Mouse (Mus musculus) forebrain, postnatal 0 days (tissue): ENCODE results near the gene Tln1. TPM values are rescaled to one million over a fixed set of nuclear protein-coding genes. Genes with fewer than 3 reads are reported as not detected.
A peak's percentile ranks its signal among the peaks of the same experiment; 100 is the strongest.

Experiments used
- ATAC-seq: fragments of 200-750 bp; cut with Nextera tagmentation; 2 replicates; pipeline ENCODE4 v1.8.0; 2017; ENCODE audit warnings: mild to moderate bottlenecking, moderate library complexity
- DNase-seq: peaks from one replicate; pipeline ENCODE4 v3.0.0-alpha.2; 2015
- H3K27ac ChIP-seq: fragments of 300-500 bp; sonication (generic); 2 replicates; pipeline ENCODE4 v1.5.1; 2014; ENCODE audit warnings: low read depth, mild to moderate bottlenecking, antibody characterized with exemption, low read length, moderate library complexity, mixed read lengths
- H3K27me3 ChIP-seq: fragments of 300-500 bp; sonication (generic); 2 replicates; pipeline ENCODE4 v1.6.1; 2014; ENCODE audit warnings: mild to moderate bottlenecking, low read length, mixed read lengths; ENCODE audit not compliant: insufficient read depth
- H3K36me3 ChIP-seq: fragments of 300-500 bp; sonication (generic); 2 replicates; pipeline ENCODE4 v1.6.1; 2014; ENCODE audit warnings: mild to moderate bottlenecking, moderate library complexity; ENCODE audit not compliant: insufficient read depth
- H3K4me1 ChIP-seq: fragments of 300-500 bp; sonication (generic); 2 replicates; pipeline ENCODE4 v1.6.1; 2014; ENCODE audit warnings: antibody characterized with exemption; ENCODE audit not compliant: insufficient read depth
- H3K4me2 ChIP-seq: fragments of 300-500 bp; sonication (generic); 2 replicates; pipeline ENCODE4 v1.6.1; 2014; ENCODE audit warnings: low read depth, mild to moderate bottlenecking, moderate library complexity
- H3K4me3 ChIP-seq: fragments of 300-500 bp; sonication (generic); 2 replicates; pipeline ENCODE4 v1.5.1; 2014; ENCODE audit warnings: low read depth, low read length, mixed read lengths
- H3K9ac ChIP-seq: fragments of 300-500 bp; sonication (generic); 2 replicates; pipeline ENCODE4 v1.6.1; 2014; ENCODE audit warnings: mild to moderate bottlenecking
- H3K9me3 ChIP-seq: fragments of 300-500 bp; sonication (generic); 2 replicates; pipeline ENCODE4 v1.6.1; 2016; ENCODE audit warnings: low read length
- CTCF ChIP-seq: sonication (generic); IDR thresholded peaks from 2 replicates; pipeline ENCODE4 v1.5.1; 2016; ENCODE audit warnings: antibody characterized with exemption, control low read depth, low read depth
- WGBS: fragments of 180-500 bp; shearing (Covaris S2); extraction: QIAGEN DNeasy Blood & Tissue Kit; methylation state at CpG from one replicate; pipeline ENCODE4 v1.1.7; 2014; 5-methylcytosine and 5-hydroxymethylcytosine counted together
- polyA plus RNA-seq: library from polyadenylated mRNA; unstranded; fragments of >200 nt; fragmentation: Nextera tagmentation; extraction: Ambion mirVana; gene quantifications from 2 replicates; pipeline ENCODE4 v1.2.1, GENCODE M21; 2015
- total RNA-seq: library from RNA; depleted of rRNA; stranded (reverse); fragments of >200 nt; gene quantifications from 2 replicates; pipeline ENCODE4 v1.2.3, GENCODE M21; 2014

Tln1 gene
- total and polyA plus RNA-seq, 2 experiments from 2014 or later, result 44.1 to 66.2 TPM

DNA sequence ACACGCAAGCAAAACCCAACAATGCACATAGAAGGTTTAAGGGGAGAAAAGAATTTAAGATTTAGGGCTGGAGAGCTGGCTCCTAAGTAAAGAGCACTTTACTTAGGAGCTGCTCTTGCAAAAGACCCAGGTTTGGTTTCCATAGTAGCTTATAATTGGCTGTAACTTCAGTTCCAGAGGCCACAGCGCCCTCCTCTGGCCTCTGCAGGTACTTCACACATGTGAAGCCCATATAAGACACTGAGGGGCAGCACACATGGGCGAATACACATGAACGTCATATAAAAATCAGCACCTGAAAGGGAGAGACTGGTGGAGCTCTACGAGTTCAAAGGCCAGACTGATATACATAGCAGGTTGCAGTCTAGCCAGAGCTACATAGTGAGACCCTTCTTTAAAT is 34.6 kb downstream of the Tln1 start:
- WGBS, result 67% methylated on average over 5 of the region's 5 CpGs
- TF ChIP-seq CTCF, result peak; percentile 48
- no peak for ATAC-seq

DNA sequence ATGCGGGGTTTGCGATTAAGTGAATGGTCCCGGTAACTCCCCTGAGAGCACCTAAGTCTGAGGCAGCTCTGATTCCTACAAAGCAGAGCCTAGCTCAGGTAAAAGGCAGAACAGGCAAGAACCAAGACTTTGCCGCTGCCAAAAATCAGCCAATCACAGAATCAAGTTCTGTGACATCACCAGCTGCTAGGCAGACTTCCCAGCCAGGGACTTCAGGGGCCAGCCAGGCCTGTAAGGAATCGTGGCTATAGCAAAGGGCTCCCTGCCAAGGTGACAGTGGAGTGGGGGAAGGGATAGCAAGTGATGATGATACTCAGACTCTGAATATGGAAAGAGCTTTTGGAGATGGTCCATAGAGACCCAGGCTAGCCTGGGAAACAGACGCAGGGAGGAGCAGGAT is 42.5 kb downstream of the Tln1 start:
- no peaks in the 10 kb centered on the region for H3K9me3 ChIP-seq
- no peak overlapping the region for H3K9ac ChIP-seq
- DNase-seq, result peak; percentile 94
- H3K4me2 ChIP-seq, result peak overlapping the region; percentile 34
- H3K4me1 ChIP-seq, result no peaks in the 10 kb centered on the region
- TF ChIP-seq CTCF, result no peak
- no peak overlapping the region for H3K27ac ChIP-seq
- WGBS, result 13% methylated on average over 6 of the region's 6 CpGs
- no peaks in the 10 kb centered on the region for H3K36me3 ChIP-seq
- H3K27me3 ChIP-seq, result peaks cover 12% of the 10 kb centered on the region
- ATAC-seq, result peak; percentile 78
- H3K4me3 ChIP-seq, result no peak overlapping the region

More for the DNA sequence above, 34.6 kb downstream of the Tln1 start:
- no peak for DNase-seq
- Histone ChIP-seq H3K27ac (no peak overlapping the region), H3K4me2 (no peak overlapping the region), H3K4me1 (no peaks in the 10 kb centered on the region), H3K27me3 (peaks cover 12% of the 10 kb centered on the region), H3K4me3 (no peak overlapping the region), H3K36me3 (peaks cover 18% of the 10 kb centered on the region), H3K9me3 (no peaks in the 10 kb centered on the region), H3K9ac (no peak overlapping the region)

GRCm38 (mm10) chr4:43519551-43519950 is 42.9 kb downstream of the Tln1 start:
- H3K36me3 ChIP-seq, result no peaks in the 10 kb centered on the region
- peaks cover 8% of the 10 kb centered on the region for H3K27me3 ChIP-seq
- no peaks in the 10 kb centered on the region for H3K4me1 ChIP-seq
- DNase-seq, result no peak
- H3K9me3 ChIP-seq, result no peaks in the 10 kb centered on the region
- no peak overlapping the region for H3K27ac ChIP-seq
- H3K4me3 ChIP-seq, result no peak overlapping the region
- peak overlapping the region; percentile 34 for H3K4me2 ChIP-seq
- ATAC-seq, result no peak
- 17% methylated on average over 10 of the region's 10 CpGs for WGBS
- TF ChIP-seq CTCF, result no peak
- H3K9ac ChIP-seq, result no peak overlapping the region

DNA sequence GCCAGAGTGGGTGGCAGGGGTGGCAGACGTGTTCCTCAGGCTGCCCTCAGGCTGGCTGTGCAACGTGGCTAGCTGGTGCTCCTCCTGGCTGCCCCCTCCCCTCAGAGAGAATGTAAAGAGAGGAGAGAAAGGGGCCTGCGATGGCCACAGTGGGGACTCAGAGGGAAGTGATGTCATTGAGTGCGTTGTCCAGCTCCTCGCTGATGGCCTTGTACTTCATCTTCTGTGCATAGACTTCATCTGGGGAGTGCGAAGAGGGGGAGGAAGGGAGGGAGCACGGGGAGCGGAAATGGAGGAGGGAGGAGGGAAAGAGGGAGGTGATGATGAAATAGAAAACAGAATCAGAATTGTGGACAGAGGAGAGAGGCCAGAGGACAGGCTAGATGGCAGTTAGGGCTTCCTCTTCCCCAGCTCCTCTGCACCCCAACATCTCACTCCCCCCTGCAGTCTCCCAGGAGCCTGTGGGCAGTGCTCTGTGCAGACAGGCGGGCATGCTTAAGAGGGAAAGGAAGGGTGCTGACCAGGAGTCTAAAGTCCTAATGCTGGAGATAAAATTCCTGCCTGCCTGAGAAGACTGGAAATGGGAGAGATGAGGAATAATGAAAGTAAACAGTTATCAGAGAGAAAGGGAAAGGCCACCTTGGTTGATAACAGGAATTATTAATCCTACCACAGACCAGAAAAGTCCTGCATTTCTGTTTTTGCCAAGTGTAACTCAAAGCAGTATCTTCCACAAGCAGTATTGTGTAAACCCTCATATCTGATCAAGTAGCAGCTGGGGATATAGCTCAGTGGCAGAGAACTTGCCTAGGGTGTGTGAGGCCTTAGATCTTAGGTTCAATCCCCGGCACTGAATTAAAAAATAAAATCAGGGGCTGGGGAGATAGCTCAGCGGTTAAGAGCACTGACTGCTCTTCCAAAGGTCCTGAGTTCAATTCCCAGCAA is 46.5 kb downstream of the Tln1 start:
- TF ChIP-seq CTCF, result no peak

GRCm38 (mm10) chr4:43513791-43514190 is 48.7 kb downstream of the Tln1 start:
- ATAC-seq (no peak), DNase-seq (no peak)
- no peak for TF ChIP-seq CTCF
- Histone ChIP-seq H3K4me3 (no peak overlapping the region), H3K27ac (no peak overlapping the region), H3K27me3 (peaks cover 3% of the 10 kb centered on the region; the same call in 1 of the 2 replicates), H3K4me1 (no peaks in the 10 kb centered on the region), H3K4me2 (no peak overlapping the region), H3K9me3 (no peaks in the 10 kb centered on the region), H3K36me3 (no peaks in the 10 kb centered on the region), H3K9ac (no peak overlapping the region)
- WGBS, result 83% methylated on average over 4 of the region's 4 CpGs

More for the DNA sequence above, 46.5 kb downstream of the Tln1 start:
- Histone ChIP-seq H3K9me3 (no peaks in the 10 kb centered on the region), H3K36me3 (no peaks in the 10 kb centered on the region), H3K4me1 (no peaks in the 10 kb centered on the region), H3K4me2 (no peak overlapping the region), H3K4me3 (no peak overlapping the region), H3K27ac (no peak overlapping the region), H3K9ac (no peak overlapping the region), H3K27me3 (no peaks in the 10 kb centered on the region)
- DNase-seq (no peak), ATAC-seq (no peak)
- WGBS, result 74% methylated on average over 11 of the region's 11 CpGs

- H3K27ac ChIP-seq, result no peak overlapping the region
- no peak for DNase-seq
- H3K4me2 ChIP-seq, result no peak overlapping the region
- no peaks in the 10 kb centered on the region for H3K9me3 ChIP-seq
- 88% methylated on average over 4 of the region's 4 CpGs for WGBS
- H3K9ac ChIP-seq, result no peak overlapping the region
- no peak overlapping the region for H3K4me3 ChIP-seq
- peaks cover 3% of the 10 kb centered on the region; the same call in 1 of the 2 replicates for H3K27me3 ChIP-seq
- H3K4me1 ChIP-seq, result 0 out of 2 replicates have a peak, but pooled peaks cover 2% of the 10 kb centered on the region
- ATAC-seq, result no peak
- H3K36me3 ChIP-seq, result no peaks in the 10 kb centered on the region
- no peak for TF ChIP-seq CTCF
These were observed 49.2 kb downstream of the Tln1 start for GRCm38 (mm10) chr4:43513300-43513699.

- Histone ChIP-seq H3K9ac (no peak overlapping the region), H3K9me3 (no peaks in the 10 kb centered on the region), H3K36me3 (no peaks in the 10 kb centered on the region), H3K4me3 (no peak overlapping the region), H3K4me2 (no peak overlapping the region), H3K27me3 (peaks cover 3% of the 10 kb centered on the region), H3K27ac (no peak overlapping the region), H3K4me1 (0 out of 2 replicates have a peak, but pooled peaks cover 2% of the 10 kb centered on the region)
- ATAC-seq (no peak), DNase-seq (no peak)
- TF ChIP-seq CTCF, result no peak
- 66% methylated on average over 7 of the region's 7 CpGs for WGBS
These were observed 49.8 kb downstream of the Tln1 start for GRCm38 (mm10) chr4:43512653-43513052.
